Mouse (Mus musculus): ENCODE measurements at regions not wholly inside any gene's neighbourhood (a gene's known extent, or its start where the extent isn't known, plus 50 kb on each side); places are given as distances from the start of the nearest gene placed in this dataset.

DNA sequence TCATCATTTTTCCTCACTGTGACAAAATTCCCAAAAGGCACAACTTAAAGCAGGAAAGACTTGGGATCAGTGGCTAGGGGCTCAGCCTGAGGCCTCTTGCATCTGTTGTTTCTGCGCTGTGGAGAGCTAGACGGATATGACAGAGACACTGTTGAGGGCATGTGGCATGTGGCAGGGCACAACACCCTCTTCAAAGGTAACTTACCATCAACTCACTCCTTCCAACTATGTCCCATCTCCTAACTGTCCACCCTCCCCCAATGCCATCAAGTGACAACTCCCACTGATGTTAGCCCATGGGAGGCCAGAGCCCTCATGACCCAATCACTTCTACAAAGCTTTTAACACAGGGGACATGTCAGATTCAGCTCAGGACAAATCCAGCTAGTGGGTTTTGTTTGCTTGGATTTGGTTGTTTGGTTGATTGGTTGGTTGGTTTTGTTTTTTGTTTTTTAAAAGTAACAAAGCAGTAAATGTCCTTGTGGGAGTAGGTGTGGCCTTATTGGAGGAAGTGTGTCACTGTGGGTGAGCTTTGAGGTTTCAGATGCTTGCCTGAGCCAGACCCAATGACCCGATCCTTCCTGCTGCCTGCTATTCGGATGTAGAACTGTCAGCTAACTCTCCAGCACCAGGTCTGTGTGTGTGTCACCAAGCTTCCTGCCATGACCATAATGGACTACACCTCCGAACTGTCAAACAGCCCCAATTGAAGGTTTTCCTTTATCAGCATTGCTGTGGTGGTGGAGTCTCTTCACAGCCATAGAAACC, 53.2 kb upstream of the Lef1 start:
- DNase-seq: no peak

GRCm38 (mm10) chr3:131054241-131054972, 55.9 kb upstream of the Lef1 start:
- no peak for DNase-seq

DNA sequence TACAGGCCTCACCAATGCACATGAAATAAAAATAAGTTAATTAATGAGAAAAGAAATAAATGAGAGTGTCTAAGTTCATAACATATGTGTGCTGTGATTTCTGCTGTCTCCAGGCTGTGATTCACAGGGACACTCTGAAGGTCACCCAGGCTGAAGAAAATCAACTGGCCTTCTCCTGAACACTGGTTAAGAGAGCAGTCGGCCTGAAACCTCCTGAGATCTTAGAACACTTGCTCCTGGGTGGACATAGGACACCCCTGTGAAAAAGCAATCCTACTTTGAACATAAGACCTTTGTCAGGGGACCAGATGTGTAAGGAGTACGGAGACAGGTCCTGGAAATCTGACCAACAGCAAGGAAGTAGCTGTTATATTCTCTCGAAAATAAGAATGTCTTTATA, 62.6 kb upstream of the Lef1 start:
- no peak for DNase-seq

DNA sequence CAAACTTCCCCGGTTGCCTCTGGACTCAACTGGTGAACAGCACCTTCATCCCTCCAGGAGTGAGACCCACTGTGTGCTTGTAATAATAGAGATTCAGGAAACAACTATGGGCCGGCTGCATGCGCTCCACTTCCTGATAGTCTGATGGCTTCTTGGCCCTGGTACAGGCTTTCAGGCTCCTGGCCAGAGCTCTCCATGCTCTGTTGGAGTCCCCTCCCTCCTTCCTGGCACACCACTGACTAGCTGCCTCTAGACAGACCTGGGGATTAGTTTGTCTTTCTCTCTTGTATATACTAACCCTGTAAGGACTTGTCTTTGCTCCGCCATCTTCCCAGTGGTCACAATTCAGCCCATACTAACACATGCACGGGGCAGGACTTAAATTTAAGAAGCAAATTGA, 63.9 kb upstream of the Lef1 start:
- peak; percentile 47 to 73 for DNase-seq

DNA sequence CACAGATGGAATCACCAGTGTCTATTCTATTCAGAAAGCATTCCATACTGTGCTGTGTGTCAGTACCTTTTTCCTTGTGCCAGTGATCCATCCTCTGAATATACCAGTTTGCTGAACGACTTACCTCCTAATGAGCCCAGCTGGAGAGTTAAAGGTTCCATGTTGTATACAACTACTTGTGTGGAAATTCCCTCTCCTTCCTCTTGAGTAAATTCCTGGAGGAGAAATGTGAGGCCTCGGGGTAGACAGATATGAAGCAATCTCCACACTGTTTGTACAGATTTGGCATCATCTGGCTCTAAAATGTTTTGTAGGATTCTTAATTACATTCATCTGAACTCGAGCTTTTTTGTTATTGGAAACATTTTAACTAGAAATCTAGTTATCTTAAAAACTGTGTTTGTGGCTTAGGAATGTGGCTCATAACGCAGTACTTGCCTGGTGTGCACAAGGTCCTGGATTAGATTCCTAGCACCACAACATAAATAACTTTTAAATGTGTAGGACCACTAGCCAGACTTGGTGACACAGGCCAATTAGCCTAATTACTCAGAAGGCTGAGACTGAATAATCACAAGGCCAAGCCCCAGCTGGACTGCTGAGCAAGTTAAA, 70.0 kb upstream of the Lef1 start:
- DNase-seq: no peak

GRCm38 (mm10) chr3:131037095-131037494, 73.2 kb upstream of the Lef1 start:
- no peak for DNase-seq

DNA sequence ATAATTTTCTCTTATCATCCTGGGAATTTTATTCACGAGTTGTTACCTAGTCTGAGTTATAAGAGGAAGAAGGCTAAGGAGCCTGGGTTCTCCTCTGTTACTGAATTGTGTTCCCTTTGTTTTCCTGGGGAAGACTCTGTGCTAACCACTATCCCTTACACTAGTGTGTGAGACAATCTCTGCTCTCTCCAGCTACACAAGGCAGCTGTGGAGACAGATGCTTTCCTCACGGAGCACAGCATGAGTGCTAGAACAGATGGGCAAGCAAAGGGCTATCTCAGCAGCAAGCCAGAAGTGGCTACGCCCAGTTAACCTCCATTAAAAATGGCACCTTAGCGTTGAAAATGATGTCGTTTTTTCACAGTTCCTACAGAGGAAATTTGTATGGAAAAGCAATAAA, 75.5 kb upstream of the Lef1 start:
- no peak for DNase-seq

DNA sequence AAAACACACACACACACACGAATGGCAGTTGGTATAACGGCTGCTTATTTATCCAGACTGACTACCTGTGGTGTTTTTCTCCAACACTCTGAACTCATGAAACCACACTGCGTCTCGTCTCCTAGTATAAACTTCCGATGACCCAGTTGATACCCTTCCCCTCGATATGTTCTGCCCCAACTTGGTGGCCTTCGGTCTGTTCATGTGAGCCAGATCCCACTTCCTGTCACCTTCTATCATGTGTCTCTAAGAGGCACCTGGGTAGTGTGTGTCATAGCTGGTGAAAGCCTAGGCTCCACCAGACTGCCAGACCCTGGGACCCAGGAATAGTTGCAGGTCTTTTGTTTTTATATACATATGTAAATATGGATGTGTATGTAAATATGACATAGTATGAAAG, 83.9 kb upstream of the Lef1 start:
- DNase-seq: no peak

DNA sequence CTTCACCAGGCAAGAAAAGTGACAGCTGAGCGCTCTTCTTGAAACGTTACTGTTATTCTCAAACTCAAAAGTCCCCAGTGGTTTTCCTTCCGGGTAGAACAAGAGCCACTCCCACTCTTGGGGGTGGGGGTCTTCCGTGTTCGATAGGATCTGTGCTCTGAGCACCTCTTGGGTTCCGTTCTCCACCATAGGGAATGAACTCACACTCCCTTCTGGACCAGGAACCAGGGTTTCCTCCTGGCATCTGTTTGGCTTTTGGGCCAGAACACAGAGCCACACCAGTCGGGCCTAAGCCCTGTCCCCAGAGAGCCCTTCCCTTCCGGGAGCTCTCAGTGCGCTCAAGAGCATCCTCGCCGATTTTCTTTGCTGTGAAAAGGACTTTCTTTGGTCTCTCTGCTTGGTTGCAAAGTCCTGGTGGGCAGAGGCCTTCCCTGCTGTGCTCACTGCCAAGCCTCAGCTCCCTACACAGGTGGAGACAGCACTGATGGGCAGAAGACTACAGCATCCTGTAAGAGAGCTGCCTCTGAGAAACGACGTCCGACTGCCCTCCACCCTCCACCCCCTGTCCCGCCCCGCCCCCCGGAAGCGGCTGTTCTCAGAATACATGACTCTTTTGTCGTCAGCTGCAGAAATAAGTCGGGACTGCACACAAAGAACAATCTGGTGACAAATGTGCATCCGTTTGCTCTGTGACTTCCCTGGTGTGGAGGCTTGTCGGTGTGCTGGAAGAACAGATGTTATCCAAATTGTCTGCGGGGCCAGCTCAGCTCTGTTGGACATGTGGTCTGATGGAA, 90.9 kb upstream of the Lef1 start:
- peak; percentile 33 to 54 for DNase-seq

DNA sequence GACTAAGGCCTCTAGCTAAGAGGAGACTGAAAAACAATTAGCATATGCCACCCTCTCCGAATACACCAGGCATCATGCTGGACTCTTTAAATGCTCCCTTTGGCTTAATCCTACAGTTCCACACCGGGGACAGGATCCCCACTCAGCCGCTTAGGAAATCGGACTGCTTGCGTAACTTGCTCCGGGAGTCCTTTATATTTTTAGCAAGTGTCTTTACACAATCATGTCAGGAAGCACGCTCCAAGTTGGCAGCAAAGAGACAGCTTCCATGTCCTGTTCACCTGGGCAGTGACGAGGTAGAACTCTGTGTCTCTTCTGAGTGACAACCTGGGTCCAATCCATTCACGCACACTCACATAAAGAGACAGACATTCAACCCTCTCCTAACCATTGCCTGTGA, 92.4 kb upstream of the Lef1 start:
- no peak for DNase-seq

DNA sequence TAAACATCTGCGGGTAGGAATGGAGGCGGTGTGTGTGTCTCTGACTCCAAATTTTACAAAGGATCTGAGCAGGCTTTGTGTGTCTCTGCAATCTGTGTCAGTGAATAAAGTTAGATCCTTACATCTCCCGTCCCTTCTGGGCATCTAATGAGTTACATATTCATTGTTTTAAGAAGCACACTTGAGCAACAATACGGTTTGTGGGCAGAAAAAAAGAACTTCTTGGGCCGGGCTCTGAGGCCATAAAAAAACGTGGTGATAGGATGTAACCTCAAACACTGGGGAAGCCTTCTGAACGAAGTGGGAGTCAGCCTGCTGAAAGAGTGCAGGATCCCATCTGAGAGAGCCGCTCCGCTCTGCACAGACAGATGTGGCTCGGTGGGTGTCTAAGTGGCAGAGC, 94.2 kb upstream of the Lef1 start:
- DNase-seq: no peak

- no peak for DNase-seq
Measured at GRCm38 (mm10) chr3:131014092-131014716, 96.1 kb upstream of the Lef1 start.

DNA sequence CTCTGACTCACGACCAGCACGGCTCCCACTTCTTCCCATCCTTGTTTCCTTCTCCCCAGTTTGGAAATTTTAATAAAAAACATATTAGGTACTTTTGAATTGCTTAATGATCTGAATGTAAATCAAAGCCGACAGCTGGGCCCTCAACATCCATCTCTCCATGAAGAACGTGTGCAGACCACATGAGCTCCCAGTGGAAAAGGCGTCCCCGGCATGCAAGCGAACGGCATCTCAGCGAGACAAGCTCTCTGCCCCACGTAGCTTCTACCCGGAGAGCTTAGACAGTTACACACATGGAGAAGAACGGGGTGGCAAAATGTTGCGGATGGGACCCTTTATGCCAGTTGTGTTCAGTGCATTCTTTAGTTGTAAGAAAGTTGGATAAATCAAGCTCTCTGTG, 109.6 kb upstream of the Lef1 start:
- no peak for DNase-seq

DNA sequence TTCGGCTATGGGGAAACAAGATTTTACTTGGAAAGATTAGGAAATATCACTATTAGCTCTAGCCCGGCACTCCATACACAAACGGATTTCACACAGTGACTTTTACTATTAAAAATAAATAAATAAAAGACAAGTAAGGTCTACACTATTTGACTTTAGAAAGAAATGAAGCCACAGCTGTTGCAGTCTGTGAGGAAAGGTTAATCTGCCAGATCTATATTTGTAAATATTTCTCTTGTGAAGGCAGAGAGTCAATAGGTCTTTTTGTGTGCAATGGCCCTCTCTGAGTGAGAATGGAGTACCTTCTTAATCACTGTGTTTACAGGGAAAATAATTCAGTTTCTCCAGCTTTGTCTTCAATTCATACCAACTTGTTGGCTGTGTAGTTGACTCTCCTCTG, 110.0 kb upstream of the Lef1 start:
- no peak for DNase-seq

- no peak for DNase-seq
Measured at GRCm38 (mm10) chr3:130999818-131000217, 110.5 kb upstream of the Lef1 start.

DNA sequence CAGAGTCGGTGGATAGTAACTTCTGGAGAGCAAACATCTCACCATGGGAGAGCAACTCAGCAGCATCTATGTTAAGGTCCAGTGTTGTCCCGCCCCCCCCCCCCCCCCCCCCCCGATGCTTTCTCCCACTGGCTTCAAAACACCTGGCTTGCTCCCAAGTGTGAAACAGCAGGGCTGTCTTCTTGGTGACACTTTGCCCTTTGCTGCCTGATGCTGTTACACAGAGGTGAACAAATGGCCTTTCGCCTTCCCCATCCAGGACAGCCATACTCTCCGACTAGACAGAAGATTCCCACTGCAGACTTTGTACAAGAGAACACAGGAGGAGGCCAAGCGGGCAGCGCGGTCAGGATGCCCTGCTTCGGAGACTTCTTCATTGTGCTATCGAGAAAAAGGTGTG, 111.8 kb upstream of the Lef1 start:
- DNase-seq: no peak

DNA sequence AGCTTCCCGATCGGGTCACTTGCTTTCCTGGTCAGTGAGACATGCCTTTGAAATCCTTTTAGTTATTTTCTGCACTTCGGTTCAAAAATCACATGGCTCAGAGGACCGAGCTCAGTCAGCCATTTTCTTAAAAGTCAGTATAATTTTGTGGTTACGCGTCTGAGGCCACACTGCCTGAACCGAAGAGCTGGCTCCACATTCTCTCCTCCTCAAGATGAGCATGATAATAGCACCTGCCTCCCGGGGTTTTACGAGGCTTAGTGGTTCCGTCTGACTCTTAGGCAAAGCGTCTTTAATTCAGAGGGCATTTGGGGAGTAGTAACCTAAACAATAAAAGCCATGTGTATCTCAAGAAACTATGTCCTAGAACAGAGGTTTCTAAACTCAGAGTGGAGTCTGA, 113.5 kb upstream of the Lef1 start:
- no peak for DNase-seq

- DNase-seq: no peak
Measured at GRCm38 (mm10) chr3:130991971-130992370, 118.3 kb upstream of the Lef1 start.

- no peak for DNase-seq
Measured at GRCm38 (mm10) chr3:130986708-130987107, 123.6 kb upstream of the Lef1 start.

DNA sequence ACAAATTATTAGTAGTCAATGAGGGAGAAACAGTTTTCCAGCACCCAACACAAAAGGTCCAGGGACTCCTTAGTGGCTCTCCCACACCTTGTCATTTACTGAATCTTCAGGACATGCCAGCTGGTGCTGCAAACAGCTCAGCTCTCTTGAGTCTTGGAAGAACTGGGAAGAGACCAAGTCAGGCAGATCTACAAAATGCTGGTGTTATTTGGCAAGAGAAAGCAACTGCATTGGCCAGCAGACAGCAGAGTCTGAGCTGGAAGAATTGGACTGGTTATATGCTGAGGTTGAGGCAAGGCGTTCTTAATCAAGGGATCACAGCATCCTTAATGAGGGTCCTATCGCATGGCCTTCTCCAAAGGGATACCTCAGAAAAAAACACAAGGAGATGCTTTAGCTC, 124.2 kb upstream of the Lef1 start:
- no peak for DNase-seq

DNA sequence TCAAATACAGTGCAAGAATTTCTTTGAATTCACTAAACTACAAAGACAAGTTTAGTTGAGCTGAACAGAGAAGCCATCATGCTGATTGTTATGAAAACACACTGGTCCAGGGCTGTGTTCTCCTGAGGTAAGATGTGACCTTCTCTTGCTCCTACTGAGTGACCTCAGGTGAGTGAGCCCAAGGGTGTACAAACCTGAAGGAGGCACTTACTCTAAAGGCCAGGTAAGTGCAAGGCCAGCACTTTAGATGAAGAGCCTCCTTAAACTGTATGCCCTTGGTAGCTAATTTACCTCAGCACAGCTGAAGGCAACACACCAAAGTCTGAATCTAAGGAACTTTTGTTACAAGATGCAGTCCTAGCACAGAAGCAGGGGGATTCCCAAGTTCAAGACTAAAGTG, 128.7 kb upstream of the Lef1 start:
- DNase-seq: no peak

DNA sequence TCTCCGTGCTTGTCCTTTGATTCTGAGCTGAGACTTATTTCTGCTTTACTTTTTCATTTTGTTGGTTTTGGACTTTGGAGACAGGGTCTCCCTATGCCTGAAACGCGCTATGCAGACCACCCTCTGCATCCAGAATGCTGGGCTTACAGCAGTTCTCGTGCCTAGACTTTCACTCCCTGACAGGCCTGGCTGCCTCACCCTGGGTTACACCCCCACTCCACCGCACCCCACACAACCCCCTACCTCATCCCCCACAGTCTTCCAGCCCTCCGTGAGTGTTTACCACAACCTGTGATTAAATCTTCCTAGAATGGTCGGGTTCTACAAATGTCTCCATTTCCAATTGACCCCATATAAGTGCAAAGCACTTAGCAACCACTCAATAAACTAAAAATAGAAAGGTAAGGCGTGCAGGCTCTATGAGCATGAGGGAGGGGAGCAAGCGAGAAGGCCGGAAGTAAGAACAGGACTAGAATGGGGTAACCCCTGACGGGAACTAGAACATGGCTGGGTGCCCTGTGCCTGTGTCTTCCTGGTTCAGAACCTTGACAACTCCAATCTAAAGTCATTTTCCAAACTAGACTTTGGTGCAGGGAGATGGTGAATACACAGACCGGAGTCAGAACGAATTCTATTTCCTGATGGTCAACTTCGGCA, 131.2 kb upstream of the Lef1 start:
- no peak for DNase-seq

Data from kidney, postnatal 36 days (tissue).